In the genomic region with DNA sequence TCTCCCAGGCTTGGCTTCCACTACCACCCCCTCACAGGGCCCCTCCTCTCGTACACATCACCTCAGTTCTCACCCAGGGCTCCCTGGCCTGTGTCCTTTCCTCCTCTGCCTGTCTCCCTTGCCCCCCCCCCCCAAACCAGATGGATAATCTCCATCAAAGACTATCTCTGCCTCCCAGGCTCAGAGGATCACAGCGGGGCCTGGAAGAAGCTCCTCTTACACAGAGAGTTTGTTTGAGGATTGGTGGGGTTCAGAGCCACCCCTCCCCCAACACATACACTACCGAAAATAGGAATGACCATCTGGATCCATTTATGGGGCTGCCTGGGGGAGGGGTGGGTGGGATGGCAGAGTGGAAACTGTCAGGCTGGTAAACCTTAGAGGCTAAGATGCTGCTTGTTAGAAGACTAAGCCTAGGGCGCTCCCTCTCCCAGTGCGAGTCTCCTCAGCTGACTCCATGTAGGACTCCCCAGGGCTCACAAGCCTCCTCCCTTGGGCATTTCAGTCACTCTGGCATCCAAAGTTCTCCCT, we compare ENCODE assay signal across 8 mouse cellular contexts. TPM values are rescaled to one million over a fixed set of nuclear protein-coding genes. Genes with fewer than 3 reads are reported as not detected.
DNase-seq lines count a peak whose midpoint lies in the region; ATAC-seq lines count a peak whose summit lies in the region.

No protein-coding gene starts in this region.

- no peaks in the 10 kb centered on the region for H3K27me3 ChIP-seq in megakaryocyte, embryonic 14.5 days (replicated peaks)
- no peaks in the 10 kb centered on the region for H3K27me3 ChIP-seq in limb, embryonic 12.5 days
- H3K27me3 ChIP-seq in stomach, embryonic 16.5 days (ENCODE audit: control insufficient read depth, insufficient read depth, low read length), result no peaks in the 10 kb centered on the region

- H3K4me2 ChIP-seq in limb, embryonic 12.5 days, result peak overlapping the region; percentile 49
- no peak overlapping the region for H3K4me2 ChIP-seq in stomach, embryonic 16.5 days (ENCODE audit: low read depth, low read length)

- H3K36me3 ChIP-seq in megakaryocyte, embryonic 14.5 days (replicated peaks; ENCODE audit: low read length), result no peaks in the 10 kb centered on the region
- H3K36me3 ChIP-seq in limb, embryonic 12.5 days, result no peaks in the 10 kb centered on the region
- no peaks in the 10 kb centered on the region for H3K36me3 ChIP-seq in stomach, embryonic 16.5 days (ENCODE audit: control insufficient read depth, insufficient read depth, low read length)

- no peak for ATAC-seq in megakaryocyte, adult 5-6 weeks (ENCODE audit: poor library complexity, severe bottlenecking)
- ATAC-seq in limb, embryonic 12.5 days (ENCODE audit: insufficient number of reproducible peaks, insufficient read depth, low FRiP score, low TSS enrichment, low read depth), result peak; percentile 66
- ATAC-seq in stomach, embryonic 16.5 days (ENCODE audit: insufficient read depth, low FRiP score), result peak; percentile 12; the same call in 1 of the 2 replicates

- peak overlapping the region; percentile 78 for H3K4me3 ChIP-seq in megakaryocyte, embryonic 14.5 days (replicated peaks)
- H3K4me3 ChIP-seq in limb, embryonic 12.5 days (replicated peaks), result no peak overlapping the region; the same call in 1 of the 2 replicates
- no peak overlapping the region for H3K4me3 ChIP-seq in stomach, embryonic 16.5 days (replicated peaks; ENCODE audit: low read length)

- peak overlapping the region; percentile 95 for H3K27ac ChIP-seq in limb, embryonic 12.5 days
- peak overlapping the region; percentile 35 for H3K27ac ChIP-seq in stomach, embryonic 16.5 days (ENCODE audit: low read length)

- no peaks in the 10 kb centered on the region for H3K9me3 ChIP-seq in megakaryocyte, embryonic 14.5 days
- H3K9me3 ChIP-seq in limb, embryonic 12.5 days, result no peaks in the 10 kb centered on the region
- no peaks in the 10 kb centered on the region for H3K9me3 ChIP-seq in stomach, embryonic 16.5 days (replicated peaks; ENCODE audit: control insufficient read depth, low read length)

- 0 out of 2 replicates have a peak overlapping the region, but pooled peaks have one; percentile 31 for H3K9ac ChIP-seq in limb, embryonic 12.5 days (replicated peaks)
- H3K9ac ChIP-seq in stomach, embryonic 16.5 days (ENCODE audit: low read length), result peak overlapping the region; percentile 52

- 3% methylated on average over 5 of the region's 5 CpGs for WGBS in limb, embryonic 12.5 days
- 20% methylated on average over 5 of the region's 5 CpGs for WGBS in stomach, embryonic 16.5 days

- peak; percentile 38 to 59 for DNase-seq in cerebellum, postnatal 25 days
- no peak for DNase-seq in cerebellum, adult 9-11 months
- DNase-seq in gastrocnemius, postnatal 4 days (ENCODE audit: low spot score in 2 of 2), result no peak
- no peak for DNase-seq in gastrocnemius, postnatal 25 days

- H3K4me1 ChIP-seq in megakaryocyte, embryonic 14.5 days, result peaks cover 64% of the 10 kb centered on the region
- peaks cover 35% of the 10 kb centered on the region for H3K4me1 ChIP-seq in limb, embryonic 12.5 days (replicated peaks)
- peaks cover 20% of the 10 kb centered on the region for H3K4me1 ChIP-seq in stomach, embryonic 16.5 days (ENCODE audit: control insufficient read depth, insufficient read depth, low read length)

RNA-seq across cellular contexts. Expression of a gene that starts 4.4 kb away (rescaled TPM):
- polyA plus RNA-seq in megakaryocyte, embryonic 14.5 days (2012; ENCODE audit: insufficient read depth, low replicate concordance), result 5.8 and 12.2 TPM in 2 replicates
- total RNA-seq in megakaryocyte, adult 5-6 weeks (2015), result 34.2 and 38.5 TPM in 2 replicates
- 13.3 and 15.0 TPM in 2 replicates for total RNA-seq in megakaryocyte, adult 5-6 weeks (2017)
- polyA plus RNA-seq in limb, embryonic 12.5 days (2016; fragmentation: Nextera tagmentation; extraction: Ambion mirVana), result 81.4 and 85.3 TPM in 2 replicates
- 71.3 and 74.3 TPM in 2 replicates for polyA plus RNA-seq in stomach, embryonic 16.5 days (2015; fragmentation: Nextera tagmentation; extraction: Ambion mirVana)
- total RNA-seq in gastrocnemius, postnatal 4 days (2021), result 10 to 100 TPM; 28.7 to 29.1 TPM
- total RNA-seq in gastrocnemius, postnatal 25 days (2021), result 10 to 100 TPM; 20.8 to 23.5 TPM

RNA-seq across cellular contexts. Expression of a gene that starts 19.1 kb away (rescaled TPM):
- polyA plus RNA-seq in megakaryocyte, embryonic 14.5 days (2012; ENCODE audit: insufficient read depth, low replicate concordance), result 6.0 TPM in 1 of 2 replicates, not detected in the other
- 1.9 and 2.5 TPM in 2 replicates for total RNA-seq in megakaryocyte, adult 5-6 weeks (2015)
- 2.1 and 3.7 TPM in 2 replicates for total RNA-seq in megakaryocyte, adult 5-6 weeks (2017)
- 3.8 and 4.1 TPM in 2 replicates for polyA plus RNA-seq in limb, embryonic 12.5 days (2016; fragmentation: Nextera tagmentation; extraction: Ambion mirVana)
- polyA plus RNA-seq in stomach, embryonic 16.5 days (2015; fragmentation: Nextera tagmentation; extraction: Ambion mirVana), result 52.0 and 76.1 TPM in 2 replicates
- total RNA-seq in gastrocnemius, postnatal 4 days (2021), result 1 to 10 TPM; 1.0 TPM
- under 1 TPM; 0.29 to 0.36 TPM for total RNA-seq in gastrocnemius, postnatal 25 days (2021)

RNA-seq across cellular contexts. Expression of a gene that starts 41.4 kb away (rescaled TPM):
- 4.1 and 11.6 TPM in 2 replicates for polyA plus RNA-seq in megakaryocyte, embryonic 14.5 days (2012; ENCODE audit: insufficient read depth, low replicate concordance)
- total RNA-seq in megakaryocyte, adult 5-6 weeks (2015), result 10.2 and 11.7 TPM in 2 replicates
- total RNA-seq in megakaryocyte, adult 5-6 weeks (2017), result 9.1 and 13.4 TPM in 2 replicates
- polyA plus RNA-seq in limb, embryonic 12.5 days (2016; fragmentation: Nextera tagmentation; extraction: Ambion mirVana), result 2.3 and 2.9 TPM in 2 replicates
- polyA plus RNA-seq in stomach, embryonic 16.5 days (2015; fragmentation: Nextera tagmentation; extraction: Ambion mirVana), result 17.1 and 21.0 TPM in 2 replicates
- 1 to 10 TPM; 2.3 to 2.6 TPM for total RNA-seq in gastrocnemius, postnatal 4 days (2021)
- total RNA-seq in gastrocnemius, postnatal 25 days (2021), result 10 to 100 TPM in 1 of 2 experiments, 1 to 10 TPM in 1; 5.8 to 12.5 TPM

Comparison
In these comparisons a context has a peak if more than half of its experiments do, and no peak if none do; other contexts are left out.
1. DNase-seq: peak in cerebellum, postnatal 25 days (2 of 2); none in cerebellum, adult 9-11 months (single experiment), gastrocnemius, postnatal 4 days (0 of 2) and gastrocnemius, postnatal 25 days (single experiment).